Mouse (Mus musculus) stomach, postnatal 0 days (tissue): ENCODE data around the gene Hnrnpa2b1.

ENCODE experiments used
- CTCF ChIP-seq: IDR thresholded peaks from 2 replicates; pipeline ENCODE4 v1.5.1; 2016; ENCODE audit warnings: antibody characterized with exemption, low read depth, mild to moderate bottlenecking, moderate library complexity
- EP300 ChIP-seq: optimal IDR thresholded peaks from 2 replicates; pipeline ENCODE3; 2016; ENCODE audit warnings: antibody characterized with exemption

DNA sequence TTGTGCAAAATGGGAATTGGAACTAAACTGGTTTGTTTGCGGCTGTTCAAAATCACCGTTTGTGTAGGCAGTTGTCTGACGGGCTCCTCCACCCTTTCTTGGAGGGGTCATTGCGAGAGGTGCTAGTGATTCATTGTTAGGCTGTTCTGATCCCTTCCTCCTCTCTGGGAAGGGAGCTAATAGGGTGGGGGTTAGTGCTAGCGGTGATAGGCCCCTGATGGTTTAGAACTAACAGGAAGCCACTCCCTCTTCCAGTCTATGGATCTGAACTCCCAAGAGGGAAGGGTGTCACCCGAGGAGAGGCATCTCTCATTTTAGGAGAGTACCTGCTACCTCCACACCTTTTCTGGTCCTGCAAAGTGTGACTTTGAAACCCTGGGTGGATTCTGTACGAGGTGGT is 35.4 kb downstream of the Hnrnpa2b1 start:
- TF ChIP-seq EP300 (no peak), CTCF (no peak)
